Mouse (Mus musculus) forebrain, embryonic 14.5 days (tissue): Measurements from ENCODE around the gene Serpine2. TPM values are rescaled to one million over a fixed set of nuclear protein-coding genes. Genes with fewer than 3 reads are reported as not detected.
A peak's percentile ranks its signal among the peaks of the same experiment; 100 is the strongest.

ENCODE experiments used
- ATAC-seq: fragments of 200-750 bp; cut with Nextera tagmentation; 2 replicates; pipeline ENCODE4 v1.8.0; 2017; ENCODE audit warnings: mild to moderate bottlenecking, moderate library complexity
- DNase-seq: peaks from one replicate; pipeline ENCODE4 v3.0.0-alpha.2; 2015; ENCODE audit warnings: low spot score
- H3K27ac ChIP-seq: fragments of 300-500 bp; sonication (generic); 2 replicates; pipeline ENCODE4 v1.5.1; 2014; ENCODE audit warnings: low read depth, mild to moderate bottlenecking, control low read depth, low read length, moderate library complexity
- H3K27me3 ChIP-seq: fragments of 300-500 bp; sonication (generic); replicated peaks from 2 replicates; pipeline ENCODE4 v1.6.1; 2014; ENCODE audit warnings: low read length, control low read depth, mixed read lengths; ENCODE audit not compliant: control insufficient read depth, insufficient read depth
- H3K36me3 ChIP-seq: fragments of 300-500 bp; sonication (generic); 2 replicates; pipeline ENCODE4 v1.6.1; 2014; ENCODE audit warnings: low read length, control low read depth; ENCODE audit not compliant: control insufficient read depth, insufficient read depth
- H3K4me1 ChIP-seq: fragments of 300-500 bp; sonication (generic); 2 replicates; pipeline ENCODE4 v1.6.1; 2014; ENCODE audit warnings: antibody characterized with exemption, low read length, control low read depth; ENCODE audit not compliant: control insufficient read depth, insufficient read depth
- H3K4me2 ChIP-seq: fragments of 300-500 bp; sonication (generic); 2 replicates; pipeline ENCODE4 v1.6.1; 2014; ENCODE audit warnings: mild to moderate bottlenecking, control low read depth, low read length
- H3K4me3 ChIP-seq: fragments of 300-500 bp; sonication (generic); 2 replicates; pipeline ENCODE4 v1.5.1; 2014; ENCODE audit warnings: low read depth, low read length, control low read depth
- H3K9ac ChIP-seq: fragments of 300-500 bp; sonication (generic); 2 replicates; pipeline ENCODE4 v1.6.1; 2014; ENCODE audit warnings: mild to moderate bottlenecking, low read length, control low read depth, moderate library complexity
- H3K9me3 ChIP-seq: fragments of 300-500 bp; sonication (generic); replicated peaks from 2 replicates; pipeline ENCODE4 v1.6.1; 2016; ENCODE audit warnings: low read length, control low read depth, mixed read lengths; ENCODE audit not compliant: control insufficient read depth
- WGBS: fragments of 180-500 bp; shearing (Covaris S2); extraction: QIAGEN DNeasy Blood & Tissue Kit; methylation state at CpG from one replicate; pipeline ENCODE4 v1.1.7; 2014; 5-methylcytosine and 5-hydroxymethylcytosine counted together
- polyA plus RNA-seq: library from polyadenylated mRNA; unstranded; fragments of >200 nt; fragmentation: Nextera tagmentation; extraction: Ambion mirVana; gene quantifications from 2 replicates; pipeline ENCODE4 v1.2.1, GENCODE M21; 2014

The Serpine2 gene
- polyA plus RNA-seq, 1 experiment from 2014 or later, result 61.2 TPM

- H3K27me3 ChIP-seq, result no peaks in the 10 kb centered on the region
- ATAC-seq (peak; percentile 77; the same call in 1 of the 2 replicates), DNase-seq (peak; percentile 73)
- H3K9ac ChIP-seq, result no peak overlapping the region
- H3K4me2 ChIP-seq, result no peak overlapping the region
- H3K4me1 ChIP-seq, result no peaks in the 10 kb centered on the region
- H3K27ac ChIP-seq, result no peak overlapping the region
- H3K36me3 ChIP-seq, result peaks cover 23% of the 10 kb centered on the region
- H3K9me3 ChIP-seq, result no peaks in the 10 kb centered on the region
- 69% methylated on average over 7 of the region's 7 CpGs for WGBS
- no peak overlapping the region for H3K4me3 ChIP-seq
Measured at GRCm38 (mm10) chr1:79786267-79786927, 74.6 kb downstream of the Serpine2 start.

GRCm38 (mm10) chr1:79782433-79782832 lies 78.5 kb downstream of the Serpine2 start:
- no peak overlapping the region for H3K4me2 ChIP-seq
- H3K27ac ChIP-seq, result no peak overlapping the region
- H3K9me3 ChIP-seq, result no peaks in the 10 kb centered on the region
- H3K9ac ChIP-seq, result no peak overlapping the region
- H3K27me3 ChIP-seq, result no peaks in the 10 kb centered on the region
- ATAC-seq, result no peak
- WGBS, result 85% methylated on average over 3 of the region's 3 CpGs
- H3K36me3 ChIP-seq, result peaks cover 58% of the 10 kb centered on the region
- no peak overlapping the region for H3K4me3 ChIP-seq
- DNase-seq, result no peak
- H3K4me1 ChIP-seq, result no peaks in the 10 kb centered on the region

DNA sequence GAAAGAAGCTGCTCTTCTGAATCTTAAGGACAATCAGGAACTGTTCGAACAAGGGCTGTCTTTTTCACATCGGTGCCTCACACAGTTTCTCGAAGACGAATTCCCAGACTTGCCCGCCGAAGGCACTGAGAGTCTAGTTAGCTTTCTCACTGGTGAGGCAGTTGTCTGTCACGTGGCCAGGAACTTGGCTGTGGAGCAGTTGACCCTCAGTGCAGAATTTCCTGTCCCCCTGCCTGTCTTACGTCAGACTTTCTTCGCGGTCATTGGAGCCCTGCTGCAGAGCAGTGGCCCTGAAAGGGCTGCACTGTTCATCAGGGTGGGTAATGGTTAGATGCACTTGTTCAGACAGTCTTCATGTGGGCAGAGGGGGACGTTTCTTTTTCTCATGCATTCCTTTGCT lies 83.0 kb downstream of the Serpine2 start:
- H3K36me3 ChIP-seq, result peaks cover 48% of the 10 kb centered on the region
- no peaks in the 10 kb centered on the region for H3K9me3 ChIP-seq
- H3K9ac ChIP-seq, result no peak overlapping the region
- no peak overlapping the region for H3K27ac ChIP-seq
- no peaks in the 10 kb centered on the region for H3K27me3 ChIP-seq
- ATAC-seq, result no peak
- WGBS, result 91% methylated on average over 11 of the region's 11 CpGs
- no peak overlapping the region for H3K4me3 ChIP-seq
- H3K4me2 ChIP-seq, result no peak overlapping the region
- 0 out of 2 replicates have a peak, but pooled peaks cover 2% of the 10 kb centered on the region for H3K4me1 ChIP-seq
- no peak for DNase-seq

DNA sequence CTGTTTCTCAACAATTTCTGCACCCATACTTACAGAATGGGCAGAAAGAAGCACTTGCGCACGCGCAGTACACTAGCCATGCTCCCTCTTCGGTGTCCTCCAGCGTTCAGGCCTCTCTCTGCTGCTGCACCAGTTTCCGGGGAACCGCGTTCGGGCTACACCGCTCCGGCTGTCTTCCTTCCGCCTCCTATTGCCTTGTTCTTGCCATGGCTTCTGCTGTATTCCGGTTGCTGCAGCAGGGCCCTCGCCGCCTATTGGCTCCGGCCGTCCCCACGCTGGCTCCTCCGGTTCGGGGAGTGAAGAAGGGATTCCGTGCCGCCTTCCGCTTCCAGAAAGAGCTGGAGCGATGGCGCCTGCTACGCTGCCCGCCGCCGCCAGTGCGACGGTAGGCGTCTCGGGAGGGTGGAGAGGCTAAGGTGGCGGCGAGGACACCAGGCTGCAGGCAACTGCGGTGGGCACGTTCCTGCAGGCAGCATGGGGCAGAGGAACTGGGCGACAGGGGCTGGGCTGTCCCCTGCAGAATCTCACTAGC lies 85.0 kb downstream of the Serpine2 start, which contains the start of the genes Mrpl44 and Wdfy1:
TSS of gene Mrpl44 (plus strand) at position 92 of the 532 bp plus-strand sequence.
TSS of gene Wdfy1 (minus strand) at position 217 of the 532 bp plus-strand sequence.
- H3K27ac ChIP-seq, result peak within 1 kb of the TSS; percentile 91
- under 1% methylated on average over 38 of the region's 38 CpGs for WGBS
- ATAC-seq (peak; percentile 100), DNase-seq (peak; percentile 97)
- peak within 1 kb of the TSS; percentile 77 for H3K4me3 ChIP-seq
- peak within 1 kb of the TSS; percentile 63 for H3K4me2 ChIP-seq
- H3K9ac ChIP-seq, result peak within 1 kb of the TSS; percentile 95
- no peaks in the 10 kb centered on the region for H3K9me3 ChIP-seq
- 0 out of 2 replicates have a peak, but pooled peaks cover 2% of the 10 kb centered on the region for H3K4me1 ChIP-seq
- H3K27me3 ChIP-seq, result no peaks in the 10 kb centered on the region
- H3K36me3 ChIP-seq, result peaks cover 32% of the 10 kb centered on the region

- DNase-seq (no peak), ATAC-seq (no peak)
- WGBS, result 75% methylated on average over 4 of the region's 4 CpGs
- Histone ChIP-seq H3K36me3 (peaks cover 16% of the 10 kb centered on the region), H3K9me3 (no peaks in the 10 kb centered on the region), H3K9ac (no peak overlapping the region), H3K27ac (no peak overlapping the region), H3K4me2 (no peak overlapping the region), H3K4me1 (0 out of 2 replicates have a peak, but pooled peaks cover 2% of the 10 kb centered on the region), H3K27me3 (no peaks in the 10 kb centered on the region), H3K4me3 (no peak overlapping the region)
Measured at GRCm38 (mm10) chr1:79774164-79774780, 86.7 kb downstream of the Serpine2 start.

DNA sequence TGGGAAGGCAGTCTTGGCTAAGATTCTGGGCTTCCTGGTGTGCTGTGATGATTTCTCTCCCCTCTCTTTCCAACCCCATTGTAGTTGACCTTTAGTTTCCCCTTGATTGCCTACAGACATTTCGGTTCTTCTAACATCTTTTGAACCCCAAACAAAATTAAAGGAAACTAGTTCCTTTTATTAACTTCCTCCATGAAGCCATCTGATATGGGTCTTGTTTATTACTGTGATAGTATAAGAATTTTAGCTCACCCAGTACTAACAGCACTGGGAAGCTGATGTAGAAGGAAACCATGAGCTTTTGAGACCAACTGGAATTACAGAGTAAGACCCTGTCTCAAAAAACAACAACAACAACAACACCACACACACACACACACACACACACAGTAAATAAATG lies 92.7 kb downstream of the Serpine2 start:
- WGBS, result 81% methylated on average over 1 of the region's 1 CpGs
- Histone ChIP-seq H3K36me3 (no peaks in the 10 kb centered on the region), H3K9me3 (no peaks in the 10 kb centered on the region), H3K9ac (no peak overlapping the region), H3K4me2 (no peak overlapping the region), H3K27ac (no peak overlapping the region), H3K4me3 (no peak overlapping the region), H3K27me3 (no peaks in the 10 kb centered on the region), H3K4me1 (no peaks in the 10 kb centered on the region)
- no peak for ATAC-seq
- DNase-seq, result no peak

DNA sequence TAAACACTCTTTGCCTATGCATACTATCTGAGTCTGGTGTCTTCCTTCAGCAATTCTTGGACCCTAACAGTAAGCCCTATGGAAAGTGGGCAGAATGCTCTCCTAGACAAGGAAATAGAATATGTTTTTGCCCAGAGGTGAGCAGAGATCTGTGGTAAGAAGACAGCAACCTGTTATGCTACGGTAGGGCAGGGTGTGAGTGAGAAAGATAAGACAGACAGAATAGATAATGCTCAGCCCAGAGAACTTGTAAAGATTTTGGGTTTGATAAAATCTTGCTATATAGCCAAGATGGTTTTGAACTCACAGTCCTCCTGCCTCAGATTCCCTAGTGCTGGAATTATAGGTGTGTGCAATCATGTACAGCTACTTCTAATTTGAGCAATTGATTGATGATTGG lies 96.5 kb downstream of the Serpine2 start:
- no peak overlapping the region for H3K4me2 ChIP-seq
- no peak overlapping the region for H3K27ac ChIP-seq
- H3K4me3 ChIP-seq, result no peak overlapping the region
- peaks cover 14% of the 10 kb centered on the region for H3K4me1 ChIP-seq
- no peak for ATAC-seq
- H3K9me3 ChIP-seq, result no peaks in the 10 kb centered on the region
- no peaks in the 10 kb centered on the region for H3K27me3 ChIP-seq
- DNase-seq, result no peak
- 97% methylated on average over 1 of the region's 1 CpGs for whole genome bisulfite sequencing
- H3K9ac ChIP-seq, result no peak overlapping the region
- H3K36me3 ChIP-seq, result no peaks in the 10 kb centered on the region

- 87% methylated on average over 2 of the region's 2 CpGs for WGBS
- Histone ChIP-seq H3K27me3 (no peaks in the 10 kb centered on the region), H3K9ac (no peak overlapping the region), H3K4me2 (no peak overlapping the region), H3K4me3 (no peak overlapping the region), H3K36me3 (no peaks in the 10 kb centered on the region), H3K4me1 (peaks cover 14% of the 10 kb centered on the region), H3K27ac (no peak overlapping the region), H3K9me3 (no peaks in the 10 kb centered on the region)
- DNase-seq (no peak), ATAC-seq (no peak)
Measured at GRCm38 (mm10) chr1:79764031-79764430, 96.9 kb downstream of the Serpine2 start.
